Mouse (Mus musculus) thymus, adult 2 months (tissue): ENCODE data around the gene Fat2.

Experiments used
- CTCF ChIP-seq: fragments of 200-500 bp; IDR thresholded peaks from 2 replicates; pipeline ENCODE4 v1.5.1; 2012; ENCODE audit warnings: mild to moderate bottlenecking, control low read depth, low read length, moderate library complexity, borderline replicate concordance; ENCODE audit not compliant: control insufficient read depth, poor library complexity, insufficient read depth; ENCODE audit errors: extremely low read depth
- POLR2A ChIP-seq: fragments of 200-500 bp; IDR thresholded peaks from 2 replicates; pipeline ENCODE4 v1.6.1; 2012; ENCODE audit warnings: mild to moderate bottlenecking, low read length, control low read depth, moderate library complexity; ENCODE audit not compliant: control insufficient read depth, poor library complexity, insufficient read depth; ENCODE audit errors: extremely low read depth

DNA sequence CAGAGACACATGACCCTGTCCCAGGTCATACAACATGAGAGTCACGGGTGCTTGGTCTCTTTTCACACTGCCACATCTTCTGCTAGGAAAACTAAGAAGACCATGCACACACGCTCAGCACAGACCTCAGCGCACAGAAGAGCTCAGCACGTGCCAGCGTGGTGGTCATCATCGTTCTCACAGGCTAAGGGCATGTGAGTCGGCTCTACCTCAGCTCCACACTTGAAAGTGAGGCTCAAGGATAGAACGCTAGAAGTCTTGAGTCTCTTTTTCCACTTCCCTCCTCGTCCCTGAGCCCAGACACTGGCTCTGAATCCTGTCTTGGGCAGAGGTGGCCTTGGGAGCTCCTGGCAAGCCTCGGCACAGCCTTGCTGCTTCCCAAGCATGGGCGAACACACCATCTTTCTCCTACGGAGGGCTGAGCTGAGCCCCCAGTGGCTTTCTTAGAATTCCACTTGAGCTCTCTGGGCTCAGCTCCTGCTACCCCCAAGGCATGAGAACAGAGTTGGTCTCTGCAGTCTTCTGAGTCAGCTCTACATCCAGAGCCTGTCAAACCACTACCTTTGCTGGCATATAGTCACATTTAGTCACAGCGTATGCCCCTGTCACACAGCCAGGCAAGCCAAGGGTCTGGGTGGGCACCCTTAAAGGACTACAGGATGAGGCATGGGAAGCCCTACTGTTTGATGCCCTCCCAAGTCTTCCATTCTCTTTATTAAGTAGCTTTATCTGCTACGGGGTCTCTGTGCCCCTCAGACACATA lies 869 bp downstream of the Fat2 start:
- TF ChIP-seq CTCF (no peak), POLR2A (no peak)
